ENCODE assay signal across 9 mouse cellular contexts in the genomic region with DNA sequence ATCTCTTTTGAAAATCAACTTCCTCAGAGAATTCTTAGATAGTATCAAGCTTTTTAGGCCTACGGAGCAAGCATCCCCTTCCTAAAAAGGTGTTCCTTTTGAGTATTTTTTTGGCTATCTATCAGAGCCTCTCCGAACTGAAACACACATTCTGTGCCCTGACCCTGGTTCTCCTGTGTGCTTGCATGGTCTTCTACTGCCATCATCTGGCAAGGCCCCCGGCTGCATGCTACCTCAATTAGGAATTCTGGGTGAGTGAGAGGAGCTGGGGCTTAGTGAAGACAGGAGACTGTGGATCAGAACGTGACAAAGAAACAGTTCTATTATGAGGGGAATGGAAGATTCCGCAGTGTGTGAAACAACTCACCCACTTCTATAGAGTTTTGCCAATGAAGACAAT. TPM values are rescaled to one million over a fixed set of nuclear protein-coding genes. Genes with fewer than 3 reads are reported as not detected.
A peak's percentile ranks its signal among the peaks of the same experiment; 100 is the strongest.
DNase-seq lines count a peak whose midpoint lies in the region; ATAC-seq and TF ChIP-seq lines count a peak whose summit lies in the region.
"Had no signal": no experiment of that assay in that cellular context is flagged by ENCODE, and none has a peak within 500 bp of the region (broad histone marks: within the 10 kb centered on the region; RNA-seq: fewer than 3 reads in every experiment).

No protein-coding gene starts in this region.

- H3K27ac ChIP-seq in intestine, embryonic 14.5 days (ENCODE audit: low read depth): no peak overlapping the region
- no peak overlapping the region for H3K27ac ChIP-seq in intestine, embryonic 16.5 days (ENCODE audit: low read length)
- H3K27ac ChIP-seq in CH12.LX (ENCODE audit: insufficient read depth, low read depth): no peak overlapping the region
- H3K27ac ChIP-seq in heart, embryonic 15.5 days: no peak overlapping the region
- no peak overlapping the region for H3K27ac ChIP-seq in olfactory bulb, adult 2 months (ENCODE audit: insufficient read depth, low read depth, low read length)

- H3K36me3 ChIP-seq in intestine, embryonic 14.5 days (ENCODE audit: control insufficient read depth, insufficient read depth, low read length): no peaks in the 10 kb centered on the region
- no peaks in the 10 kb centered on the region for H3K36me3 ChIP-seq in intestine, embryonic 16.5 days (ENCODE audit: control insufficient read depth, insufficient read depth, low read length)
- no peaks in the 10 kb centered on the region for H3K36me3 ChIP-seq in CH12.LX (replicated peaks in 1 of 2; ENCODE audit: control insufficient read depth in 1 of 2, insufficient read depth in 1 of 2, low read length in 1 of 2)
- H3K36me3 ChIP-seq in heart, embryonic 15.5 days: no peaks in the 10 kb centered on the region

- dilution Hi-C loops in CH12.LX (cut with MboI; ENCODE audit: extremely low pct_ligation_motif_present, extremely low pct_unique_long_range_greater_than_20kb, low sequenced_read_pairs): no loop called here

- DNase-seq in intestine, embryonic 14.5 days (ENCODE audit: low spot score): peak; percentile 77
- peak; percentile 54 for DNase-seq in CH12.LX (ENCODE audit: extremely low read depth)
- DNase-seq in adipocyte (ENCODE audit: low spot score): peak; percentile 2
- DNase-seq in left cerebral cortex, postnatal 25 days (ENCODE audit: low spot score in 2 of 2): peak; percentile 20 to 54
- DNase-seq in T-cell, adult 2 months (ENCODE audit: low spot score): no peak

- no peak for ATAC-seq in intestine, embryonic 14.5 days (replicated peaks; ENCODE audit: low FRiP score, low TSS enrichment, low read depth)
- no peak for ATAC-seq in intestine, embryonic 16.5 days
- no peak for ATAC-seq in heart, embryonic 15.5 days (replicated peaks; ENCODE audit: insufficient number of reproducible peaks, insufficient read depth, low FRiP score, low read depth)

- TF ChIP-seq EP300 in CH12.LX (IDR thresholded peaks at IDR 0.05; ENCODE audit: low read length): no peak

- WGBS in intestine, embryonic 14.5 days: 22% methylated on average over 5 of the region's 5 CpGs
- WGBS in intestine, embryonic 16.5 days: 25% methylated on average over 5 of the region's 5 CpGs
- 18% methylated on average over 5 of the region's 5 CpGs for WGBS in heart, embryonic 15.5 days
- WGBS in olfactory bulb, adult 2 months: 20% methylated on average over 5 of the region's 5 CpGs

- H3K27me3 ChIP-seq in intestine, embryonic 14.5 days (replicated peaks; ENCODE audit: control insufficient read depth, insufficient read depth, low read length): no peaks in the 10 kb centered on the region
- no peaks in the 10 kb centered on the region for H3K27me3 ChIP-seq in intestine, embryonic 16.5 days (replicated peaks; ENCODE audit: control insufficient read depth, insufficient read depth, low read length)
- H3K27me3 ChIP-seq in CH12.LX (replicated peaks): no peaks in the 10 kb centered on the region
- H3K27me3 ChIP-seq in heart, embryonic 15.5 days: no peaks in the 10 kb centered on the region

- H3K4me1 ChIP-seq in intestine, embryonic 14.5 days (replicated peaks; ENCODE audit: control insufficient read depth, insufficient read depth, low read length): no peaks in the 10 kb centered on the region
- H3K4me1 ChIP-seq in intestine, embryonic 16.5 days (ENCODE audit: control insufficient read depth, insufficient read depth, low read length): no peaks in the 10 kb centered on the region
- H3K4me1 ChIP-seq in CH12.LX (ENCODE audit: control insufficient read depth in 1 of 2, insufficient read depth in 2 of 2): no peaks in the 10 kb centered on the region
- H3K4me1 ChIP-seq in heart, embryonic 15.5 days (replicated peaks): no peaks in the 10 kb centered on the region
- no peaks in the 10 kb centered on the region for H3K4me1 ChIP-seq in olfactory bulb, adult 2 months (ENCODE audit: control insufficient read depth, insufficient read depth, low read length)

- H3K4me3 ChIP-seq in intestine, embryonic 14.5 days (ENCODE audit: low read depth, low read length): no peak overlapping the region
- no peak overlapping the region for H3K4me3 ChIP-seq in intestine, embryonic 16.5 days (ENCODE audit: low read length)
- H3K4me3 ChIP-seq in CH12.LX (replicated peaks in 1 of 3; ENCODE audit: low read depth in 2 of 3, low read length in 2 of 3, poor library complexity in 1 of 3): no peak overlapping the region
- no peak overlapping the region for H3K4me3 ChIP-seq in heart, embryonic 15.5 days
- no peak overlapping the region for H3K4me3 ChIP-seq in olfactory bulb, adult 2 months (ENCODE audit: insufficient read depth, low read depth, low read length)

- H3K4me2 ChIP-seq in intestine, embryonic 14.5 days (ENCODE audit: low read length): no peak overlapping the region
- H3K4me2 ChIP-seq in intestine, embryonic 16.5 days (ENCODE audit: low read depth, low read length): no peak overlapping the region
- no peak overlapping the region for H3K4me2 ChIP-seq in CH12.LX (ENCODE audit: insufficient read depth, low read depth, poor library complexity, severe bottlenecking)
- peak overlapping the region; percentile 14; the same call in 1 of the 2 replicates for H3K4me2 ChIP-seq in heart, embryonic 15.5 days

- intact Hi-C loops in left cerebral cortex, postnatal 25 days (cut with DNase I): loop anchor here (5.0 to 10.0 kb wide), 2 partner anchors 139 to 1742 kb away; no protein-coding TSS in a partner anchor

- no peaks in the 10 kb centered on the region for H3K9me3 ChIP-seq in intestine, embryonic 14.5 days (ENCODE audit: control insufficient read depth, low read length)
- no peaks in the 10 kb centered on the region for H3K9me3 ChIP-seq in intestine, embryonic 16.5 days (ENCODE audit: control insufficient read depth, low read length)
- H3K9me3 ChIP-seq in CH12.LX (replicated peaks; ENCODE audit: low read length): peaks cover 2% of the 10 kb centered on the region
- H3K9me3 ChIP-seq in heart, embryonic 15.5 days (replicated peaks): no peaks in the 10 kb centered on the region

- peak; percentile 53 to 94; a peak in 2 of 4 replicates for TF ChIP-seq CTCF in CH12.LX (conservative IDR thresholded peaks at IDR 0.05 in 1 of 2, IDR thresholded peaks at IDR 0.05 in 1 of 2; ENCODE audit: low read depth in 2 of 2, low read length in 2 of 2)
- 0 out of 2 replicates have a peak, but pooled peaks have one; percentile 38 for TF ChIP-seq CTCF in olfactory bulb, adult 2 months (IDR thresholded peaks at IDR 0.05; ENCODE audit: insufficient read depth, low read depth, low read length)

- peak; percentile 99 for TF ChIP-seq RAD21 in CH12.LX (IDR thresholded peaks at IDR 0.05; ENCODE audit: low read depth, low read length)

- TF ChIP-seq POLR2A in CH12.LX (IDR thresholded peaks at IDR 0.05; ENCODE audit: low read depth, low read length): no peak
- TF ChIP-seq POLR2A in olfactory bulb, adult 2 months (IDR thresholded peaks at IDR 0.05; ENCODE audit: insufficient read depth, low read depth, low read length): no peak

- no peaks in the 10 kb centered on the region for H3K79me2 ChIP-seq in CH12.LX (replicated peaks; ENCODE audit: control insufficient read depth, extremely low read depth, insufficient read depth, poor library complexity, severe bottlenecking)

- H3K9ac ChIP-seq in intestine, embryonic 14.5 days (ENCODE audit: low read length): no peak overlapping the region
- H3K9ac ChIP-seq in intestine, embryonic 16.5 days (ENCODE audit: low read depth, low read length): no peak overlapping the region
- H3K9ac ChIP-seq in CH12.LX (ENCODE audit: insufficient read depth, low read depth): no peak overlapping the region
- H3K9ac ChIP-seq in heart, embryonic 15.5 days: no peak overlapping the region

- in situ Hi-C loops in CH12.LX (cut with MboI; ENCODE audit: low pct_ligation_motif_present, low pct_unique_long_range_greater_than_20kb, low sequenced_read_pairs): loop anchor here (10.0 kb wide), 1 partner anchor 132 kb away; no protein-coding TSS in a partner anchor

TF ChIP-seq in CH12.LX, 34 proteins besides CTCF, POLR2A, EP300 and RAD21:
- TF ChIP-seq MAX (IDR thresholded peaks at IDR 0.05; ENCODE audit: low read length): no peak
- no peak for TF ChIP-seq CHD1 (IDR thresholded peaks at IDR 0.05; ENCODE audit: low read depth, low read length)
- no peak for TF ChIP-seq ELF1 (IDR thresholded peaks at IDR 0.05; ENCODE audit: low read depth, low read length)
- TF ChIP-seq NELFE (IDR thresholded peaks at IDR 0.05; ENCODE audit: low read depth, low read length): 0 out of 2 replicates have a peak, but pooled peaks have one; percentile 28
- TF ChIP-seq IRF4 (IDR thresholded peaks at IDR 0.05; ENCODE audit: low read depth, low read length): peak; percentile 47; the same call in 1 of the 2 replicates
- TF ChIP-seq JUND (conservative IDR thresholded peaks at IDR 0.05; ENCODE audit: low read depth, low read length): 0 out of 2 replicates have a peak, but pooled peaks have one; percentile 9
- peak; percentile 42; the same call in 1 of the 2 replicates for TF ChIP-seq ZNF384 (IDR thresholded peaks at IDR 0.05; ENCODE audit: low read depth, low read length)
- TF ChIP-seq ZC3H11A (IDR thresholded peaks at IDR 0.05; ENCODE audit: low read depth, low read length): peak; percentile 85
- TF ChIP-seq SMC3 (IDR thresholded peaks at IDR 0.05; ENCODE audit: low read depth, low read length): peak; percentile 93

RNA-seq across cellular contexts. Expression of gene Gm9195, which starts 24.7 kb away (rescaled TPM):
- polyA plus RNA-seq in intestine, embryonic 14.5 days (2014; fragmentation: Nextera tagmentation; extraction: Ambion mirVana): not detected in 2 replicates
- not detected in 2 replicates for polyA plus RNA-seq in intestine, embryonic 16.5 days (2015; fragmentation: Nextera tagmentation; extraction: Ambion mirVana)
- total RNA-seq in CH12.LX (2012; rRNA removed) (2.0 and 2.2 TPM in 2 replicates), CH12.LX (2014; rRNA removed) (1.1 TPM in 2 replicates)
- 5.2 and 6.0 TPM in 2 replicates for polyA plus RNA-seq in CH12.LX (2012; ENCODE audit: insufficient read length, low read depth)
- polyA plus RNA-seq in heart, embryonic 15.5 days (2015; fragmentation: Nextera tagmentation; extraction: Ambion mirVana): not detected in 2 replicates
- not detected for total RNA-seq in left cerebral cortex, postnatal 25 days (2021)
- polyA plus RNA-seq in olfactory bulb, adult 2 months (2012; ENCODE audit: insufficient read depth, insufficient read length, low replicate concordance, missing spikeins): not detected in 2 replicates
- polyA plus RNA-seq: liver, embryonic 16.5 days had no signal
